Mouse (Mus musculus) NIH3T3 (cell line): ENCODE measurements around the gene Sept12.

ENCODE experiments used
- DNase-seq: peaks from one replicate; pipeline ENCODE4 v3.0.0-alpha.2; 2012; ENCODE audit warnings: low read depth

Gene Sept12

GRCm38 (mm10) chr16:4997553-4997952 is at the start of gene Sept12:
Sept12 (minus strand) TSS chr16:4997852.
- peak; percentile 22 for DNase-seq

GRCm38 (mm10) chr16:5045322-5045721 is 47.7 kb upstream of the Sept12 start:
- no peak for DNase-seq

GRCm38 (mm10) chr16:5036649-5037234 is 39.1 kb upstream of the Sept12 start:
- DNase-seq, result no peak

GRCm38 (mm10) chr16:5035591-5035990 is 37.9 kb upstream of the Sept12 start:
- DNase-seq, result no peak

- no peak for DNase-seq
Observed at GRCm38 (mm10) chr16:5029847-5030246, 32.2 kb upstream of the Sept12 start.

GRCm38 (mm10) chr16:5024021-5024420 is 26.4 kb upstream of the Sept12 start:
- no peak for DNase-seq

- DNase-seq, result no peak
Observed at GRCm38 (mm10) chr16:5014578-5014977, 16.9 kb upstream of the Sept12 start.

- peak; percentile 100 for DNase-seq
Observed at GRCm38 (mm10) chr16:5013054-5013838, 15.6 kb upstream of the Sept12 start, which contains the start of gene Rogdi. Rogdi (minus strand) TSS chr16:5013553.

- DNase-seq, result peak; percentile 8
Observed at GRCm38 (mm10) chr16:5012036-5013005, 14.7 kb upstream of the Sept12 start.

- no peak for DNase-seq
Observed at GRCm38 (mm10) chr16:5011285-5011684, 13.6 kb upstream of the Sept12 start.

GRCm38 (mm10) chr16:5010371-5010935 is 12.8 kb upstream of the Sept12 start:
- peak; percentile 16 for DNase-seq

- DNase-seq, result peak; percentile 27
Observed at GRCm38 (mm10) chr16:5008076-5008475, 10.4 kb upstream of the Sept12 start.

GRCm38 (mm10) chr16:5007492-5007891 is 9.8 kb upstream of the Sept12 start:
- no peak for DNase-seq

- DNase-seq, result no peak
Observed at GRCm38 (mm10) chr16:5007067-5007466, 9.4 kb upstream of the Sept12 start, which contains the start of gene Smim22. Smim22 (plus strand) TSS chr16:5007288.

GRCm38 (mm10) chr16:5000611-5001010 is 3.0 kb upstream of the Sept12 start:
- no peak for DNase-seq

GRCm38 (mm10) chr16:4998984-4999383 is 1.3 kb upstream of the Sept12 start:
- no peak for DNase-seq

GRCm38 (mm10) chr16:4993276-4993675 is 4.4 kb downstream of the Sept12 start:
- DNase-seq, result peak; percentile 17

- no peak for DNase-seq
Observed at GRCm38 (mm10) chr16:4984717-4985116, 12.9 kb downstream of the Sept12 start.

- peak; percentile 80 for DNase-seq
Observed at GRCm38 (mm10) chr16:4979755-4980380, 17.8 kb downstream of the Sept12 start.

GRCm38 (mm10) chr16:4978275-4979051 is 19.2 kb downstream of the Sept12 start:
- peak; percentile 31 for DNase-seq

GRCm38 (mm10) chr16:4976180-4976579 is 21.5 kb downstream of the Sept12 start:
- DNase-seq, result no peak
